Mouse (Mus musculus) limb, embryonic 11.5 days (tissue): ENCODE data around the gene Plod2. TPM values are rescaled to one million over a fixed set of nuclear protein-coding genes. Genes with fewer than 3 reads are reported as not detected.

Experiments used
- ATAC-seq: fragments of 200-750 bp; cut with Nextera tagmentation; 2 replicates; pipeline ENCODE4 v1.8.0; 2017; ENCODE audit warnings: low read depth; ENCODE audit not compliant: insufficient number of reproducible peaks, low FRiP score, low TSS enrichment
- DNase-seq: peaks from one replicate; pipeline ENCODE4 v3.0.0-alpha.2; 2015; ENCODE audit warnings: low spot score
- H3K27ac ChIP-seq: fragments of 300-500 bp; sonication (generic); replicated peaks from 2 replicates; pipeline ENCODE4 v1.5.1; 2014; ENCODE audit warnings: low read depth, mild to moderate bottlenecking, low read length
- H3K27me3 ChIP-seq: fragments of 300-500 bp; sonication (generic); 2 replicates; pipeline ENCODE4 v1.6.1; 2014; ENCODE audit warnings: mild to moderate bottlenecking, low read length, mixed read lengths; ENCODE audit not compliant: control insufficient read depth, insufficient read depth
- H3K36me3 ChIP-seq: fragments of 300-500 bp; sonication (generic); 2 replicates; pipeline ENCODE4 v1.6.1; 2014; ENCODE audit warnings: mild to moderate bottlenecking, low read length, moderate library complexity, mixed read lengths; ENCODE audit not compliant: control insufficient read depth, insufficient read depth
- H3K4me1 ChIP-seq: fragments of 300-500 bp; sonication (generic); 2 replicates; pipeline ENCODE4 v1.6.1; 2014; ENCODE audit warnings: low read length, mixed read lengths; ENCODE audit not compliant: control insufficient read depth, insufficient read depth
- H3K4me2 ChIP-seq: fragments of 300-500 bp; sonication (generic); 2 replicates; pipeline ENCODE4 v1.6.1; 2014; ENCODE audit warnings: low read depth, mild to moderate bottlenecking, moderate library complexity; ENCODE audit not compliant: severe bottlenecking
- H3K4me3 ChIP-seq: fragments of 300-500 bp; sonication (generic); 2 replicates; pipeline ENCODE4 v1.5.1; 2014; ENCODE audit warnings: low read depth, low read length
- H3K9ac ChIP-seq: fragments of 300-500 bp; sonication (generic); 2 replicates; pipeline ENCODE4 v1.6.1; 2014; ENCODE audit warnings: mild to moderate bottlenecking, low read length
- H3K9me3 ChIP-seq: fragments of 300-500 bp; sonication (generic); 2 replicates; pipeline ENCODE4 v1.6.1; 2016; ENCODE audit warnings: low read length; ENCODE audit not compliant: control insufficient read depth
- WGBS: fragments of 180-500 bp; shearing (Covaris S2); extraction: QIAGEN DNeasy Blood & Tissue Kit; methylation state at CpG from one replicate; pipeline ENCODE4 v1.1.7; 2014; 5-methylcytosine and 5-hydroxymethylcytosine counted together
- polyA plus RNA-seq: library from polyadenylated mRNA; unstranded; fragments of >200 nt; fragmentation: Nextera tagmentation; extraction: Ambion mirVana; gene quantifications from 2 replicates; pipeline ENCODE4 v1.2.1, GENCODE M21; 2014

The Plod2 gene
- polyA plus RNA-seq, 1 experiment from 2014 or later = 47.8 TPM

- 81% methylated on average over 3 of the region's 3 CpGs for WGBS
- H3K9ac ChIP-seq = no peak overlapping the region
- H3K36me3 ChIP-seq = no peaks in the 10 kb centered on the region
- ATAC-seq (no peak), DNase-seq (no peak)
- H3K27me3 ChIP-seq = no peaks in the 10 kb centered on the region
- no peak overlapping the region for H3K4me3 ChIP-seq
- no peak overlapping the region for H3K27ac ChIP-seq
- no peak overlapping the region for H3K4me2 ChIP-seq
- no peaks in the 10 kb centered on the region for H3K9me3 ChIP-seq
- no peaks in the 10 kb centered on the region for H3K4me1 ChIP-seq
Observed at GRCm38 (mm10) chr9:92621246-92621645, 79.2 kb downstream of the Plod2 start.

- no peaks in the 10 kb centered on the region for H3K4me1 ChIP-seq
- WGBS = 77% methylated on average over 2 of the region's 2 CpGs
- no peaks in the 10 kb centered on the region for H3K36me3 ChIP-seq
- no peaks in the 10 kb centered on the region for H3K27me3 ChIP-seq
- H3K27ac ChIP-seq = no peak overlapping the region
- H3K9me3 ChIP-seq = no peaks in the 10 kb centered on the region
- DNase-seq (no peak), ATAC-seq (no peak)
- H3K9ac ChIP-seq = no peak overlapping the region
- H3K4me2 ChIP-seq = no peak overlapping the region
- H3K4me3 ChIP-seq = no peak overlapping the region
Observed at GRCm38 (mm10) chr9:92621878-92622282, 79.9 kb downstream of the Plod2 start.

- ATAC-seq = no peak
- no peak overlapping the region for H3K4me2 ChIP-seq
- no peaks in the 10 kb centered on the region for H3K4me1 ChIP-seq
- H3K4me3 ChIP-seq = no peak overlapping the region
- H3K9ac ChIP-seq = no peak overlapping the region
- WGBS = 88% methylated on average over 3 of the region's 3 CpGs
- H3K27ac ChIP-seq = no peak overlapping the region
- H3K36me3 ChIP-seq = no peaks in the 10 kb centered on the region
- no peaks in the 10 kb centered on the region for H3K9me3 ChIP-seq
- no peaks in the 10 kb centered on the region for H3K27me3 ChIP-seq
- no peak for DNase-seq
Observed at GRCm38 (mm10) chr9:92634792-92635191, 92.8 kb downstream of the Plod2 start.

GRCm38 (mm10) chr9:92639200-92639897 lies 97.3 kb downstream of the Plod2 start:
- Histone ChIP-seq H3K27me3 (no peaks in the 10 kb centered on the region), H3K9me3 (no peaks in the 10 kb centered on the region), H3K4me2 (no peak overlapping the region), H3K27ac (no peak overlapping the region), H3K4me3 (no peak overlapping the region), H3K36me3 (no peaks in the 10 kb centered on the region), H3K9ac (no peak overlapping the region), H3K4me1 (no peaks in the 10 kb centered on the region)
- no peak for DNase-seq
- no peak for ATAC-seq
- 93% methylated on average over 6 of the region's 6 CpGs for WGBS

GRCm38 (mm10) chr9:92641717-92642116 lies 99.7 kb downstream of the Plod2 start:
- no peaks in the 10 kb centered on the region for H3K4me1 ChIP-seq
- 78% methylated on average over 1 of the region's 1 CpGs for WGBS
- no peak overlapping the region for H3K9ac ChIP-seq
- H3K9me3 ChIP-seq = no peaks in the 10 kb centered on the region
- H3K4me2 ChIP-seq = no peak overlapping the region
- no peaks in the 10 kb centered on the region for H3K27me3 ChIP-seq
- H3K4me3 ChIP-seq = no peak overlapping the region
- H3K27ac ChIP-seq = no peak overlapping the region
- no peak for ATAC-seq
- H3K36me3 ChIP-seq = no peaks in the 10 kb centered on the region
- DNase-seq = no peak

Other genes with a start within 250 kb of the Plod2 start
- not detected in 2 replicates for gene 1700057G04Rik, start 232.8 kb upstream of the Plod2 start, polyA plus RNA-seq
- gene Plscr4, start 84.8 kb upstream of the Plod2 start, polyA plus RNA-seq = 1.1 TPM in 2 replicates